Mouse (Mus musculus) E14TG2a.4 (cell line): ENCODE results near the gene Slfn3.
A peak's percentile ranks its signal among the peaks of the same experiment; 100 is the strongest.
"Not testable (repeated sequence)": the region's sequence is repeated elsewhere in the genome, so short reads cannot be mapped to it uniquely, and the experiment has no call there.

ENCODE experiments used
- H3K27me3 ChIP-seq: 2 replicates; pipeline ENCODE4 v1.6.1; 2014; ENCODE audit warnings: low read length, control low read depth; ENCODE audit not compliant: insufficient read depth
- H3K36me3 ChIP-seq: 2 replicates; pipeline ENCODE4 v1.6.1; 2014; ENCODE audit warnings: low read length, control low read depth; ENCODE audit not compliant: insufficient read depth
- H3K4me1 ChIP-seq: replicated peaks from 2 replicates; pipeline ENCODE4 v1.6.1; 2014; ENCODE audit warnings: low read depth, low read length, control low read depth
- H3K4me3 ChIP-seq: replicated peaks from 2 replicates; pipeline ENCODE4 v1.5.1; 2014; ENCODE audit warnings: mild to moderate bottlenecking, low read length
- H3K9me3 ChIP-seq: 2 replicates; pipeline ENCODE4 v1.6.1; 2014; ENCODE audit warnings: low read length, control low read depth
- CTCF ChIP-seq: conservative IDR thresholded peaks from 2 replicates; pipeline ENCODE4 v1.5.1; 2014; ENCODE audit warnings: low read length
- NANOG ChIP-seq: IDR thresholded peaks from 2 replicates; pipeline ENCODE4 v1.6.1; 2014; ENCODE audit warnings: borderline replicate concordance, low read length, mixed read lengths
- POU5F1 ChIP-seq: IDR thresholded peaks from 2 replicates; pipeline ENCODE4 v1.6.1; 2014; ENCODE audit warnings: low read length, borderline replicate concordance

The Slfn3 gene

GRCm38 (mm10) chr11:83191134-83191893, at the start of gene Slfn3:
Gene Slfn3, plus strand, starts transcription at chr11:83191330.
- Histone ChIP-seq H3K27me3 (no peaks in the 10 kb centered on the region), H3K36me3 (no peaks in the 10 kb centered on the region), H3K4me3 (no peak within 1 kb of the TSS), H3K9me3 (no peaks in the 10 kb centered on the region), H3K4me1 (no peaks in the 10 kb centered on the region)
- TF ChIP-seq NANOG (no peak), CTCF (no peak), POU5F1 (no peak)

- not testable (repeated sequence) for H3K27me3 ChIP-seq, H3K36me3 ChIP-seq, H3K9me3 ChIP-seq, H3K4me1 ChIP-seq, H3K4me3 ChIP-seq
Observed at GRCm38 (mm10) chr11:83148939-83149338, 42.2 kb upstream of the Slfn3 start.

- H3K4me3 ChIP-seq: no peak within 1 kb of the TSS
- no peaks in the 10 kb centered on the region; the same call in 1 of the 2 replicates for H3K4me1 ChIP-seq
- no peaks in the 10 kb centered on the region for H3K9me3 ChIP-seq
- TF ChIP-seq POU5F1 (no peak), NANOG (no peak), CTCF (no peak)
- no peaks in the 10 kb centered on the region for H3K36me3 ChIP-seq
- H3K27me3 ChIP-seq: peaks cover 4% of the 10 kb centered on the region; the same call in 1 of the 2 replicates
Observed at GRCm38 (mm10) chr11:83174948-83175539, 16.1 kb upstream of the Slfn3 start, which contains the start of gene Slfn4. Gene Slfn4, plus strand, starts transcription at chr11:83175186.

- no peak overlapping the region for H3K4me3 ChIP-seq
- TF ChIP-seq POU5F1 (no peak), CTCF (peak; percentile 61)
- H3K9me3 ChIP-seq: no peaks in the 10 kb centered on the region
- no peaks in the 10 kb centered on the region for H3K4me1 ChIP-seq
- H3K27me3 ChIP-seq: no peaks in the 10 kb centered on the region
- H3K36me3 ChIP-seq: no peaks in the 10 kb centered on the region
Observed at GRCm38 (mm10) chr11:83192001-83192400, 871 bp downstream of the Slfn3 start.

- H3K9me3 ChIP-seq: peaks cover 14% of the 10 kb centered on the region
- no peaks in the 10 kb centered on the region for H3K27me3 ChIP-seq
- TF ChIP-seq CTCF: no peak
- no peak for TF ChIP-seq POU5F1
- TF ChIP-seq NANOG: no peak
- no peaks in the 10 kb centered on the region for H3K4me1 ChIP-seq
- no peak overlapping the region for H3K4me3 ChIP-seq
- H3K36me3 ChIP-seq: no peaks in the 10 kb centered on the region
Observed at GRCm38 (mm10) chr11:83205002-83205401, 13.9 kb downstream of the Slfn3 start.

- H3K4me1 ChIP-seq: no peaks in the 10 kb centered on the region
- TF ChIP-seq POU5F1: no peak
- TF ChIP-seq NANOG: no peak
- TF ChIP-seq CTCF: no peak
- peaks cover 14% of the 10 kb centered on the region for H3K9me3 ChIP-seq
- no peaks in the 10 kb centered on the region for H3K27me3 ChIP-seq
- no peak overlapping the region for H3K4me3 ChIP-seq
- no peaks in the 10 kb centered on the region for H3K36me3 ChIP-seq
Observed at GRCm38 (mm10) chr11:83216119-83216518, 25.0 kb downstream of the Slfn3 start.

GRCm38 (mm10) chr11:83221328-83221877, 30.3 kb downstream of the Slfn3 start:
- peaks cover 11% of the 10 kb centered on the region for H3K9me3 ChIP-seq

GRCm38 (mm10) chr11:83223367-83223766, 32.2 kb downstream of the Slfn3 start:
- no peak overlapping the region for H3K4me3 ChIP-seq
- H3K36me3 ChIP-seq: no peaks in the 10 kb centered on the region
- H3K9me3 ChIP-seq: 0 out of 2 replicates have a peak, but pooled peaks cover 2% of the 10 kb centered on the region
- TF ChIP-seq CTCF (no peak), POU5F1 (no peak), NANOG (no peak)
- no peaks in the 10 kb centered on the region for H3K27me3 ChIP-seq
- no peaks in the 10 kb centered on the region for H3K4me1 ChIP-seq

More at GRCm38 (mm10) chr11:83221328-83221877, 30.3 kb downstream of the Slfn3 start:
- TF ChIP-seq NANOG: no peak
- no peak for TF ChIP-seq POU5F1
- TF ChIP-seq CTCF: no peak
- Histone ChIP-seq H3K36me3 (no peaks in the 10 kb centered on the region), H3K27me3 (no peaks in the 10 kb centered on the region), H3K4me3 (no peak overlapping the region), H3K4me1 (no peaks in the 10 kb centered on the region)

- not testable (repeated sequence) for H3K9me3 ChIP-seq, H3K4me1 ChIP-seq, H3K4me3 ChIP-seq, H3K27me3 ChIP-seq, H3K36me3 ChIP-seq
Observed at GRCm38 (mm10) chr11:83223793-83224192, 32.7 kb downstream of the Slfn3 start.
